Mouse (Mus musculus): ENCODE results near the gene Urad.

Urad gene

DNA sequence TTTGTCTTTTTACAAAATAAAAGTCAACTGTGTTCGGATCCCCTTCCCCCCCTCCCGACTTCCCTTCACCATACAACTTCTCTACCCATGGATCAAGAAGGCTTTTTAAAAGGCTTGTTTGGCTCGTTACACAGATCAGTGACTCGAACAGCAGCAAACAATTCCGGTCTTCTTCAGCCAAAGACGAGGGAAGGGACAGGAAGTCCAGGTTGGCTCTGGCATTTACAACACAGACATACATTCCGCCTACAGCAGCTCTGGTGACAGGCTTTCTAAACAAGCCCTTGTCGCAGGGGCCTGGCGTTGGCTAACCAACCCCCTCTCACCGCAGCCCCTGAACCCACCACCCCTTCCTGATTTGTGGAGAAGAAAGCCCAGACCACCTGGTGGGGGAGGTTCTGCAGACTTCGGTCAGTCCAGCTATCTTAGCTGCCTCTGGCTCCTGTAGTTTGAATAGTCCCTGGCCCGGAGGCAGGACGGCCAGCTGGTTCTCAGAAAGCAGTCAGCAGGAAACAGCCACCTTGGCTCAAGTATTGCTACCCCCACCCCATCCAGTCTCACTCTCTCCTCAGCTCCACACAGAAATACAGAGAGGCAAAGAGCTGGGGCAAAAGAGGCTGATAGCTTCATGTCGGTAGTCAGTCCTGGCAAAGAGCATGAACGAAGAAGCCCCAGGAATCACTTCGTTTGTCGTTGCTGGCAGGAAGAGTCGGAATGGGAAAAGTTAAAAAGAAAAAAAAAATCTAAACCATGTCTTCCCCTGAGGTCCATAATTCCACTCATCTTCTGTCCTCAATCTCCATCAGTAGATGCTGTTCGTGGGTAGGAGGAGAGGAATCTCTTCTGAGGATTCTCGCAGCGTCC, 21.1 kb downstream of the Urad start:
- DNase-seq (ENCODE audit: low spot score in 2 of 2) = no peak

DNA sequence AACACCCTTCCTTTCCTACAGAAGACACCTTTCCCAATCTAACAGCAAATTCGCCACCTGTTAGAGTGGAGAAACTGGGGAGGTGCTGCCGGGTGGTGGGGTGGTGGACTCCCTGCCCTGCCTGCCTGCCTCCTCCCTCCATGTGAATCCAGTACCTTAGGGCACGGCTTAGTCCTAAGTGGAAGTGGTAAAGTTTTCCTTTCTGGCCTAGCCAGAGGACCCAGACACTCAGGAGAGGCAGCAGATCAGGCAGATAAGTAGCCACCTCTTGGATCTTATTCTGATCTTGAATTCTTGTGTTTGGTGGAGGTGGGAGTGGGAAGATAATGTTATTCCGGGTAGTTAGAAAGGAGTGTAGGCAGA, 22.3 kb downstream of the Urad start:
- DNase-seq (ENCODE audit: low spot score in 2 of 2) = no peak

DNA sequence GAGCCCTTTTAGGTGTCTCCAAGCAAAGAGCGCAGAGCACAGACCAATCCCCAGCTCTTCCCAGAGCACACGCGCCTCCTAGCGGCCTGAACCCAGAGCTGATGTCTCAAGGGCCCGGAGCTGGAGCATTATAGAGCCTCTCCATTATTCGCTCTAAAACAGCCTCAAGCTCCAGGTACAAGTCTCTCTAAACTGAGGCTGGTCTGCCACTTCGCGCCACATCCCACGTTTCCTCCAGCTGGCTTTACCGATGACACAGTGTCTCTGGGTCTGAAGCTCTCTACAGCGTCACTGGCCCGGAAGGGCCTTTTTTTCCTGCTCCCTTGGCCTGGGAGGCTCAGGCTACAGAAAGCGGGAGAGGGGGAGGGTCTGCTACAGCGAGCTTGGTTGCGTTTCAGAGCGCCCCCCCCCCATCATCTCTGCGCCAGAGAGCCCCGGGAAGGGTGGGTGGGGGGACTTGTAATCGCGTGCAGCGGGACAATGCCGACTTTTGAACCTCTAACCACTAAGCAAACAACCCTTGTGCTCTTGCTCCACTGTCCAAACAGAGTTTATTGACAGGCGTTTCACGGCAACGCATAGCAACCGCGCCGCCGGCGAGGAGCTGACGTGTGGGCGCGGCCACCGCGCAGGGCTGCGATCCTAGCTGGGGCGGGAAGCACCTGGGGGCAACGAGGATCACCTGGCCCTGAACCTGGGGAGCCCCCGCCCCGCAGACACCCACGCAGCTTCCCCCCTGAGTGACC, 22.8 kb downstream of the Urad start:
- DNase-seq (ENCODE audit: low spot score in 2 of 2) = peak in 1 of 2 experiments; percentile 29

DNA sequence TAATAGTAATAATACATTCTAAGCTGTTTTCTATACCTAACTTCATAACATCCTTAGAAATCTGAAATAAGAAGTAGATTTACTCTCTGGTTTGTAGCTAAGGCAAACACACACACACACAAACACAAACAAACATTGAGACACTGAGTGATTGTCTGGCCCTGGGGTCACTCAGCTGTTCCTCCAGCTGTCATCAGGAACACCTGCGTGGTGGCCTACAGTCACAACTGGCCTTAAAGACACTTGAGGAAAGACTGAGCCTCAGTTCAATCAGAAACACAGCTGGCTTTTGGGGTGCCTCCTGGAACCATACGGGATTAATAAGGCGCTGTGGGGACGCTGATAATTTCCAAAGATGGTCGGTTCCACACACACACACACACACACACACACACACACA, 25.0 kb downstream of the Urad start:
- DNase-seq (ENCODE audit: low spot score in 2 of 2) = no peak

DNA sequence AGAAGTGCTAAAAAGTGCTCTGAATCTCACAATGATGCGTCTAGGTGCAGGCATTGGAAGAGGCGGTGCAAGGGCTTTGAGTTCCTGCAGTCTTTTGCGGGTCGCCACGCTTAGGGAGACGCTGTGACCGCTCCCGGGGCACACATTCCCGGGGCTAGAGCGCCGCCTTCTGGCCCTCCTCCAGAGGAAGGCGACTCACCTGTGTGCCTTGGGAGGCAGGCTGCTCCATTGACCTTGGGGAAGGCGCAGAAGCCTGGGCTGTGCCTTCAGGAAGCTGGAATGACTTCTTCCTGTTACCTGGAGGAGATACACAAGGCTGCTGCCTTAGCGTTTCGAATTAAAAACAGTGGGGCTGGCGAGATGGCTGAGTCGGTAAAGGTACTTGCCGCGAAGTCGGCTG, 28.1 kb downstream of the Urad start:
- no peak for DNase-seq (ENCODE audit: low spot score in 2 of 2)

GRCm38 (mm10) chr5:147293127-147293910, 28.9 kb downstream of the Urad start:
- peak in 1 of 2 experiments; percentile 68 for DNase-seq (ENCODE audit: low spot score in 2 of 2)

GRCm38 (mm10) chr5:147292506-147293120, 29.6 kb downstream of the Urad start:
- no peak for DNase-seq (ENCODE audit: low spot score in 2 of 2)

DNA sequence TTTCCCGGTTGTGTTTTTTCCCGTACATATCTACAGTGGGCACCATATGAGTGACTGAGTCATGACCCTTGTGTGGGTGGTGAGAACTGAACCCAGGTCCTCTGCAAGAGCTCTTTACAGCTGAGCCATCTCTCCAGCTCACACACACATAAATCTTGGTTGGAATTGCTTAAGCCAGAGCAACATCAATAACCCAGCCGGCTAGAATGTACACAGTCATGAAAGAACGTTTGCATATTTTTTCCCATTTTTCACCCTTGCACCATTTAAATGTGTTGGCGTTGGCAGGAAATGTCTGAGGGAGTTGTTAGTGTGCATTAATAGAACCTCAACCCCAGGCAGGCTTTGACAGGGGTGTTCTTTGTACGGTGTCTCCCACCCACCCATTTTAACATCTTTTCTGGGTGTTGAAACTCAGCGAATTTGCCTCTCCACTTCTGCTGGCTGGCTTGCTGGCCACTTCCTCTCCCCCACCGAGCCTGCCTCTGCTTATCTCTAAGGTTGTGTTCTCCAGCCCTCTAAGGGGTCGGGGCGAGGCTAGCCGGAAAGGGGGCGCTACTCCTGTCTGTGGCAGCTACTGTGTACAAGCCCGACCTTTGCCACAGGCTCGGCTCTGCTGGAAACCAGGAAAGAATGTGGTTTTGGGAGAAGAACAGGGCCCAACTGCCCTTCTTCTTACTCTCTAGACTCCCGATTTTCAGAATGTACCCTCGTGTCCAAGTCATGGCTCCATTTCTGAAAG, 30.3 kb downstream of the Urad start:
- DNase-seq (ENCODE audit: low spot score in 2 of 2) = no peak

GRCm38 (mm10) chr5:147284365-147284764, 37.9 kb downstream of the Urad start:
- DNase-seq (ENCODE audit: low spot score in 2 of 2) = no peak

- no peak for DNase-seq (ENCODE audit: low spot score in 2 of 2)
These were observed 44.7 kb downstream of the Urad start for GRCm38 (mm10) chr5:147277547-147277925.

DNA sequence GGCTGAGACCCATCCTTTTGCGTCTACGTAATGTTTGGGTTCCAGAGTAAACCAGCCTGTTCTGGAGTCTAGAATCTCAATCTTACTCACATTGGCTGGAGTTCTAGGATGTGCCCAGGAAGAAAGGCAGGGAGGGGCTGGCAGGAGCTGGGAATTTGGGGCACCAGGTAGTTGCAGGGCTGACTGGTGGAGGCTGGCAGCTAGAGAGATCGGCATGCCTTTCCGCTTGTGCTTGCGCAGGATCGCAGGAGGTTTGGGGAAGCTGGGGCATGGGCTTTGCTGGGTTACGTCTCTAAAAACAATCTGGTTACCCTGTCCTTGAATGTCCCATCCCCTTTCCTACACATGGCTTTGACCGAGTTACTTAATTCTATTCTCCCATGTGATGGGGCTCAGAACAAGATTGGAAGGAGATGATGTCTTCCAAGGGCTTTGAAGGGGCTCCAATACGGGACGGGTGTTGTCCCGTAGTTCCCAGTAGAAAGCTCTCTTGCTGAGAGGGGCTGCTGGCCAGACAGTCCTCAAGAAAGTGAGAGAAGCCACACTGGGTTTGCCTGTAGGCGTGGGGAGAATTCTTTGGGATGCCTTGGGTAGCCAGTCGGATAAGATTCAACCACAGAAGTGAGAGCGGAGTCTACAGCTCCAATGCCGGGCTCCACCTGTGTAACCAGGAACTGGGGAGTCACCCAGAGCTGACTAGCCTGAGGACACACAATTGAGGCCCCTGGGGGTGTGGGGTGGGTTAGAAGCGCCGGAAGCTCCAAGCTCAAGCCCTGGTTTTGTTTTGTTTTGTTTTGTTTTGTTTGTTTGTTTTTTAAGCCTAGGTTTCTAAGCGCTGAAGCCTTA, 45.3 kb downstream of the Urad start:
- no peak for DNase-seq (ENCODE audit: low spot score in 2 of 2)

DNA sequence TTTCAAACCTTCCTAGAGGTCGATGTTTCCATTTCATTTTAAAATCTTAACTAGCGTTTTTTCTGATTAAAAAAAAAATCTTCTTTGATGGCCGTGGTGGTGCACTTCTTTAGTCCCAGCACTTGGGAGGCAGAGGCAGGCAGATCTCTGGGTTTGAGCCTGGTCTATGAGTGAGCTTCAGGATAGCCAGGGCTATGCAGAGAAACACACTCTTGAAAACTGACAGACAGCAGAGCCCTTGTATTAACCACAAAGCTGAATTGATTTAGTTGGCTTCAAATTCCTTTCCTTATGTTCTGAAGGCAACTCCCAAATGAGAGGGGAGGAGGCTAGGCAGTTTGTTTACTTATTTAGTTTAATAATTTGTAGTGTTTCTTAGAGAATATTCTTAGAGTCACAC, 46.5 kb downstream of the Urad start:
- DNase-seq (ENCODE audit: low spot score in 2 of 2) = no peak

- no peak for DNase-seq (ENCODE audit: low spot score in 2 of 2)
These were observed 47.8 kb downstream of the Urad start for GRCm38 (mm10) chr5:147274174-147275141.

GRCm38 (mm10) chr5:147272808-147273345, 49.4 kb downstream of the Urad start:
- no peak for DNase-seq (ENCODE audit: low spot score in 2 of 2)

DNA sequence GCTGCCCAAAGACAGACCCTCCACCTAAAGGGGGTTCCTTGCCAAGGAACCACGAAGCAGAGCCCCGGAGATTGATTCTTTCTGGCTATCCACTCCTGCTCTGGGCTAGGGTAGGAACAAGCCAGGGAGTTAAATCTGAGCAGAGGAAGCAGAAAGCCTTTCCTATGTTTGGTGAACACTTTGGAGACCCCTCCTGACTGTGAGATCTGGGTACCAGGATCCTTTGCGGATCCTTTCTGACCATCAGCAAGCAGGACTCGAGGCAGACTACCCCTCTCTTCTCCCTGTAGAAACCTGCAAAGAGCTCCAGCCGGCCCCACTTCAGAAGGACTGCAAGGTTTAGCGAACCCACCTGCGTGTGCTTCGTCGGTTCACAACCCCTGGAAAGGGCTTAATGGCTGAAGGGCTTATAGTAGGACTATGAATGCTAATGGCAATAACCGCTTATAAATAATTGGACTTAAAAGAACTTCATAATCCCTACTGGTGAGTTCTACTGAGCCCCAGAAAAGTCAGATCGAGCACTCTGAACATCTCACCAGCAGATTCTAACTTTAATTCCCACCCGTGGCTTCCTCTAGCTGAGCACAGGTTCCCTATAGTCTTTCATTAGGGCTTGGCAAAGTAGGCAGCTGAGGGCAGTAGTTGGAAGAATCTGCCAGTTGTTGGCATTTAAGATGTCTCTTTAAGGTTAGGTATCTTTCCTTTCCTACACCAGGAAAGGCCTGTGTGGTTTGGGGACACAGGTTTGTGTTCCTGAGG, 50.0 kb downstream of the Urad start:
- DNase-seq (ENCODE audit: low spot score in 2 of 2) = no peak

DNA sequence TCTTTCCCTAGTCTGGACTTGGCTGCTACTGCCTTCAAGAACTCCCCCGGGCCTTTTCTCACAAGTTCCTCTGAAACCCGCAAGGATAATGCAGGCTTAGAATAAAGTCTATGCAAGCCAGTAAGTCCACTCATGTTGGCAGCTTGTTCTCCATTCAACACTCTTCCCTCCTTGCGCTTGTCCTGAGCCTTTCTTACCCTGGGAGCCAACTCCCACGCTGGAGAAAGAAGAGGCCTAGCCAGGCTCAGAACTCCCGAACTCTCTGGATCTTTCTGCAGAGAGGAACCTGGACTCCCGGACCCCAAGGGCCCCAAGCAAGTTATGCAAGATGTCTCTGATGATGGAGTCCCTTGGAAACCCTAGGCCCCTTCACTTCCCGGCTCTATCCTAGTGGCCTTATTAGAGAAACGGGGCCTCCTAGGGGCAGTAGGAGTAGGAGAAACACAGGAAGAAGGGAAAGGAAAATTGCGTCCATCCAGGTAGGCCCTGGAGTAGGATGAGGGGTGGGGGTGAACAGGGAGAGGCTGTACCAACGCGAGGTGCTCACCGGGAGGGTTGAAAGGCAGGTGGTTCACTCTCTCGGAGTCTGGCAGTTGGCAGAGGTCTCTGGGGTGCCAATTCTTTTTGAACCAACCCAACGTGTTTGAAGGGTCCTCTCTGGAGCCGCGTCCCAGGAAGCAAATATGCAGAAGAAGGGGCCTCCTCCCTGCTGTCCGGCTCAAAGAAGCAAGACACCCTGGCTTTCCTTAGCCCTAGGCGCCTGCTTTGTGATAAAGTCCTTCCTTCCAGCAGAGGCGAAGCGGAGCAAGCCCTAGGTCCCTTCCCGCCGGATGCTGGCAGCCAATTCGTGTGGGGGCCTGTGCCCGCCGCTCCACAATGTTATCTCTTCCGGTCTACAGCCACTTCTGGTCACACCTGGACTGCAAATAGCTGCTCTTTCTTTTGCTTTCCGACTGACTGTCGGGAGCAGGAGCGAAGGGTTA, 51.3 kb downstream of the Urad start:
- DNase-seq (ENCODE audit: low spot score in 2 of 2) = no peak
